Mouse (Mus musculus) stomach, embryonic 16.5 days (tissue): Measurements from ENCODE around the gene Gm21988. TPM values are rescaled to one million over a fixed set of nuclear protein-coding genes. Genes with fewer than 3 reads are reported as not detected.

Source experiments
- ATAC-seq: fragments of 200-750 bp; cut with Nextera tagmentation; 2 replicates; pipeline ENCODE4 v1.8.0; 2017; ENCODE audit warnings: moderate number of reproducible peaks, moderate TSS enrichment; ENCODE audit not compliant: insufficient read depth, low FRiP score
- H3K27ac ChIP-seq: fragments of 300-500 bp; sonication (generic); 2 replicates; pipeline ENCODE4 v1.5.1; 2014; ENCODE audit warnings: low read length
- H3K27me3 ChIP-seq: fragments of 300-500 bp; sonication (generic); 2 replicates; pipeline ENCODE4 v1.6.1; 2014; ENCODE audit warnings: low read length, control low read depth, mixed read lengths; ENCODE audit not compliant: control insufficient read depth, insufficient read depth
- H3K36me3 ChIP-seq: fragments of 300-500 bp; sonication (generic); 2 replicates; pipeline ENCODE4 v1.6.1; 2014; ENCODE audit warnings: low read length; ENCODE audit not compliant: control insufficient read depth, insufficient read depth
- H3K4me1 ChIP-seq: fragments of 300-500 bp; sonication (generic); 2 replicates; pipeline ENCODE4 v1.6.1; 2014; ENCODE audit warnings: low read length, control low read depth, mixed read lengths; ENCODE audit not compliant: control insufficient read depth, insufficient read depth
- H3K4me2 ChIP-seq: fragments of 300-500 bp; sonication (generic); 2 replicates; pipeline ENCODE4 v1.6.1; 2014; ENCODE audit warnings: low read depth, low read length, mixed read lengths
- H3K4me3 ChIP-seq: fragments of 300-500 bp; sonication (generic); replicated peaks from 2 replicates; pipeline ENCODE4 v1.5.1; 2014; ENCODE audit warnings: mild to moderate bottlenecking, low read length
- H3K9ac ChIP-seq: fragments of 300-500 bp; sonication (generic); 2 replicates; pipeline ENCODE4 v1.6.1; 2014; ENCODE audit warnings: low read length
- H3K9me3 ChIP-seq: fragments of 300-500 bp; sonication (generic); replicated peaks from 2 replicates; pipeline ENCODE4 v1.6.1; 2016; ENCODE audit warnings: low read length, control low read depth; ENCODE audit not compliant: control insufficient read depth
- WGBS: fragments of 180-500 bp; shearing (Covaris S2); extraction: QIAGEN DNeasy Blood & Tissue Kit; methylation state at CpG from one replicate; pipeline ENCODE4 v1.1.7; 2014; 5-methylcytosine and 5-hydroxymethylcytosine counted together
- polyA plus RNA-seq: library from polyadenylated mRNA; unstranded; fragments of >200 nt; fragmentation: Nextera tagmentation; extraction: Ambion mirVana; gene quantifications from 2 replicates; pipeline ENCODE4 v1.2.1, GENCODE M21; 2015

The Gm21988 gene
- polyA plus RNA-seq, 1 experiment from 2014 or later = 9.6 TPM

GRCm38 (mm10) chr11:70207283-70207682 is 32.3 kb downstream of the Gm21988 start:
- H3K36me3 ChIP-seq = no peaks in the 10 kb centered on the region
- H3K4me2 ChIP-seq = no peak overlapping the region
- H3K9ac ChIP-seq = no peak overlapping the region
- no peak overlapping the region for H3K27ac ChIP-seq
- WGBS = 76% methylated on average over 7 of the region's 7 CpGs
- H3K4me1 ChIP-seq = no peaks in the 10 kb centered on the region
- ATAC-seq = no peak
- no peak overlapping the region for H3K4me3 ChIP-seq
- H3K27me3 ChIP-seq = no peaks in the 10 kb centered on the region
- no peaks in the 10 kb centered on the region for H3K9me3 ChIP-seq

- H3K27me3 ChIP-seq = no peaks in the 10 kb centered on the region
Measured at GRCm38 (mm10) chr11:70206801-70207200, 32.8 kb downstream of the Gm21988 start.

GRCm38 (mm10) chr11:70201691-70202090 is 37.9 kb downstream of the Gm21988 start:
- H3K4me3 ChIP-seq = no peak overlapping the region
- 38% methylated on average over 5 of the region's 5 CpGs for WGBS
- no peak overlapping the region for H3K27ac ChIP-seq
- H3K4me1 ChIP-seq = 0 out of 2 replicates have a peak, but pooled peaks cover 2% of the 10 kb centered on the region
- no peaks in the 10 kb centered on the region for H3K27me3 ChIP-seq
- no peak overlapping the region for H3K4me2 ChIP-seq
- no peaks in the 10 kb centered on the region for H3K36me3 ChIP-seq
- H3K9me3 ChIP-seq = no peaks in the 10 kb centered on the region
- peak; percentile 58; the same call in 1 of the 2 replicates for ATAC-seq
- H3K9ac ChIP-seq = no peak overlapping the region

More at GRCm38 (mm10) chr11:70206801-70207200, 32.8 kb downstream of the Gm21988 start:
- Histone ChIP-seq H3K4me1 (no peaks in the 10 kb centered on the region), H3K36me3 (no peaks in the 10 kb centered on the region), H3K4me2 (no peak overlapping the region), H3K9ac (no peak overlapping the region), H3K4me3 (no peak overlapping the region), H3K27ac (no peak overlapping the region), H3K9me3 (no peaks in the 10 kb centered on the region)
- no peak for ATAC-seq
- WGBS = 75% methylated on average over 2 of the region's 2 CpGs

GRCm38 (mm10) chr11:70200036-70200608 is 39.5 kb downstream of the Gm21988 start:
- H3K9me3 ChIP-seq = no peaks in the 10 kb centered on the region
- no peaks in the 10 kb centered on the region for H3K36me3 ChIP-seq
- H3K27ac ChIP-seq = 0 out of 2 replicates have a peak overlapping the region, but pooled peaks have one; percentile 41
- WGBS = 88% methylated on average over 5 of the region's 5 CpGs
- no peak overlapping the region for H3K4me2 ChIP-seq
- no peak overlapping the region for H3K4me3 ChIP-seq
- 0 out of 2 replicates have a peak, but pooled peaks cover 2% of the 10 kb centered on the region for H3K4me1 ChIP-seq
- H3K9ac ChIP-seq = no peak overlapping the region
- H3K27me3 ChIP-seq = no peaks in the 10 kb centered on the region
- ATAC-seq = no peak

- 70% methylated on average over 8 of the region's 8 CpGs for WGBS
Measured at GRCm38 (mm10) chr11:70199107-70199506, 40.5 kb downstream of the Gm21988 start.

GRCm38 (mm10) chr11:70198332-70198731 is 41.3 kb downstream of the Gm21988 start:
- Histone ChIP-seq H3K4me1 (peaks cover 8% of the 10 kb centered on the region), H3K9me3 (no peaks in the 10 kb centered on the region), H3K9ac (no peak overlapping the region), H3K27ac (peak overlapping the region; percentile 52; the same call in 1 of the 2 replicates), H3K4me2 (no peak overlapping the region), H3K4me3 (no peak overlapping the region), H3K27me3 (no peaks in the 10 kb centered on the region), H3K36me3 (no peaks in the 10 kb centered on the region)
- 66% methylated on average over 3 of the region's 3 CpGs for WGBS
- no peak for ATAC-seq

More at GRCm38 (mm10) chr11:70199107-70199506, 40.5 kb downstream of the Gm21988 start:
- Histone ChIP-seq H3K9ac (no peak overlapping the region), H3K4me2 (no peak overlapping the region), H3K27ac (no peak overlapping the region), H3K9me3 (no peaks in the 10 kb centered on the region), H3K4me3 (no peak overlapping the region), H3K27me3 (no peaks in the 10 kb centered on the region), H3K4me1 (0 out of 2 replicates have a peak, but pooled peaks cover 2% of the 10 kb centered on the region), H3K36me3 (no peaks in the 10 kb centered on the region)
- no peak for ATAC-seq

- Histone ChIP-seq H3K9me3 (no peaks in the 10 kb centered on the region), H3K4me1 (peaks cover 6% of the 10 kb centered on the region), H3K36me3 (no peaks in the 10 kb centered on the region), H3K9ac (no peak overlapping the region), H3K4me2 (no peak overlapping the region), H3K27me3 (no peaks in the 10 kb centered on the region), H3K27ac (peak overlapping the region; percentile 38; the same call in 1 of the 2 replicates), H3K4me3 (no peak overlapping the region)
- WGBS = 34% methylated on average over 11 of the region's 11 CpGs
- ATAC-seq = no peak
Measured at GRCm38 (mm10) chr11:70193354-70194285, 46.0 kb downstream of the Gm21988 start.

GRCm38 (mm10) chr11:70192157-70192556 is 47.5 kb downstream of the Gm21988 start:
- Histone ChIP-seq H3K4me1 (peaks cover 6% of the 10 kb centered on the region), H3K27me3 (no peaks in the 10 kb centered on the region), H3K9me3 (no peaks in the 10 kb centered on the region), H3K27ac (no peak overlapping the region), H3K9ac (no peak overlapping the region), H3K4me2 (no peak overlapping the region), H3K36me3 (no peaks in the 10 kb centered on the region), H3K4me3 (no peak overlapping the region)
- 80% methylated on average over 4 of the region's 4 CpGs for WGBS
- ATAC-seq = no peak

GRCm38 (mm10) chr11:70191188-70191587 is 48.4 kb downstream of the Gm21988 start:
- H3K36me3 ChIP-seq = no peaks in the 10 kb centered on the region
- WGBS = 75% methylated on average over 6 of the region's 6 CpGs
- no peaks in the 10 kb centered on the region for H3K27me3 ChIP-seq
- no peak overlapping the region for H3K9ac ChIP-seq
- ATAC-seq = no peak
- no peak overlapping the region for H3K4me3 ChIP-seq
- H3K4me2 ChIP-seq = no peak overlapping the region
- peaks cover 6% of the 10 kb centered on the region for H3K4me1 ChIP-seq
- no peaks in the 10 kb centered on the region for H3K9me3 ChIP-seq
- H3K27ac ChIP-seq = no peak overlapping the region
